Mouse (Mus musculus) kidney, adult 2 months (tissue): ENCODE data around the gene Map2k6. TPM values are rescaled to one million over a fixed set of nuclear protein-coding genes. Genes with fewer than 3 reads are reported as not detected.

Source experiments
- DNase-seq: peaks from one replicate; pipeline ENCODE4 v3.0.0; 2021
- H3K27ac ChIP-seq: fragments of 200-500 bp; 2 replicates; pipeline ENCODE4 v1.5.1; 2012; ENCODE audit warnings: low read depth, low read length, control low read depth, inconsistent platforms; ENCODE audit not compliant: insufficient read depth
- H3K27me3 ChIP-seq: fragments of 200-500 bp; replicated peaks from 2 replicates; pipeline ENCODE4 v1.6.1; 2012; ENCODE audit warnings: mild to moderate bottlenecking, moderate library complexity, low read length, inconsistent platforms; ENCODE audit not compliant: control insufficient read depth, insufficient read depth
- H3K36me3 ChIP-seq: fragments of 200-500 bp; 2 replicates; pipeline ENCODE4 v1.6.1; 2012; ENCODE audit warnings: mild to moderate bottlenecking, moderate library complexity, low read length, inconsistent platforms; ENCODE audit not compliant: control insufficient read depth, insufficient read depth
- H3K4me1 ChIP-seq: fragments of 200-500 bp; 2 replicates; pipeline ENCODE4 v1.6.1; 2011; ENCODE audit warnings: low read length; ENCODE audit not compliant: control insufficient read depth, insufficient read depth
- H3K4me3 ChIP-seq: fragments of 200-500 bp; 2 replicates; pipeline ENCODE4 v1.5.1; 2011; ENCODE audit warnings: mild to moderate bottlenecking, low read depth, low read length, control low read depth; ENCODE audit not compliant: insufficient read depth
- CTCF ChIP-seq: fragments of 200-500 bp; conservative IDR thresholded peaks from 2 replicates; pipeline ENCODE4 v1.5.1; 2011; ENCODE audit warnings: low read depth, mild to moderate bottlenecking, control low read depth, low read length, moderate library complexity, mixed read lengths; ENCODE audit not compliant: insufficient read depth, insufficient read length
- POLR2A ChIP-seq: fragments of 200-500 bp; IDR thresholded peaks from one replicate; pipeline ENCODE4 v1.6.1; 2011; ENCODE audit warnings: low read depth, low read length, control low read depth
- WGBS: fragments of 180-500 bp; shearing (Covaris S2); methylation state at CpG from one replicate; pipeline ENCODE4 v1.1.7; 2018; 5-methylcytosine and 5-hydroxymethylcytosine counted together
- polyA plus RNA-seq: library from polyadenylated mRNA; depleted of rRNA; stranded (reverse); fragments of >200 nt; gene quantifications from 2 replicates; pipeline ENCODE4 v1.2.3, GENCODE M21; 2012

Map2k6 gene
- polyA plus RNA-seq, 1 experiment: 6.6 TPM

GRCm38 (mm10) chr11:110502937-110503670, 104.2 kb downstream of the Map2k6 start:
- no peak for DNase-seq
- peaks cover 3% of the 10 kb centered on the region; the same call in 1 of the 2 replicates for H3K4me1 ChIP-seq
- H3K4me3 ChIP-seq: no peak overlapping the region
- H3K36me3 ChIP-seq: peaks cover 8% of the 10 kb centered on the region
- TF ChIP-seq POLR2A: no peak
- TF ChIP-seq CTCF: no peak
- H3K27me3 ChIP-seq: no peaks in the 10 kb centered on the region
- WGBS: 93% methylated on average over 11 of the region's 11 CpGs
- H3K27ac ChIP-seq: no peak overlapping the region

- Histone ChIP-seq H3K27me3 (no peaks in the 10 kb centered on the region), H3K27ac (no peak overlapping the region), H3K4me1 (no peaks in the 10 kb centered on the region), H3K4me3 (no peak overlapping the region), H3K36me3 (peaks cover 17% of the 10 kb centered on the region)
- no peak for DNase-seq
- 92% methylated on average over 7 of the region's 7 CpGs for WGBS
- TF ChIP-seq POLR2A: no peak
- TF ChIP-seq CTCF: no peak
These were observed 112.5 kb downstream of the Map2k6 start for GRCm38 (mm10) chr11:110511466-110511865.

GRCm38 (mm10) chr11:110518648-110519047, 119.7 kb downstream of the Map2k6 start:
- no peak for TF ChIP-seq POLR2A
- Histone ChIP-seq H3K27me3 (no peaks in the 10 kb centered on the region), H3K27ac (no peak overlapping the region), H3K36me3 (peaks cover 4% of the 10 kb centered on the region), H3K4me1 (no peaks in the 10 kb centered on the region), H3K4me3 (no peak overlapping the region)
- WGBS: 100% methylated on average over 1 of the region's 1 CpGs
- no peak for DNase-seq

GRCm38 (mm10) chr11:110522906-110523305, 124.0 kb downstream of the Map2k6 start:
- 96% methylated on average over 2 of the region's 2 CpGs for WGBS
- H3K4me1 ChIP-seq: no peaks in the 10 kb centered on the region
- DNase-seq: no peak
- TF ChIP-seq POLR2A: no peak
- no peak for TF ChIP-seq CTCF
- no peak overlapping the region for H3K4me3 ChIP-seq
- H3K36me3 ChIP-seq: no peaks in the 10 kb centered on the region; the same call in none of the 2 replicates
- H3K27me3 ChIP-seq: no peaks in the 10 kb centered on the region
- H3K27ac ChIP-seq: no peak overlapping the region

GRCm38 (mm10) chr11:110526156-110526555, 127.2 kb downstream of the Map2k6 start:
- 93% methylated on average over 4 of the region's 4 CpGs for WGBS

GRCm38 (mm10) chr11:110531087-110531486, 132.2 kb downstream of the Map2k6 start:
- Histone ChIP-seq H3K4me3 (no peak overlapping the region), H3K27ac (no peak overlapping the region), H3K27me3 (no peaks in the 10 kb centered on the region), H3K4me1 (no peaks in the 10 kb centered on the region), H3K36me3 (no peaks in the 10 kb centered on the region)
- TF ChIP-seq CTCF: no peak
- no peak for TF ChIP-seq POLR2A
- 74% methylated on average over 7 of the region's 7 CpGs for WGBS
- DNase-seq: no peak

More at GRCm38 (mm10) chr11:110526156-110526555, 127.2 kb downstream of the Map2k6 start:
- Histone ChIP-seq H3K4me1 (no peaks in the 10 kb centered on the region), H3K36me3 (no peaks in the 10 kb centered on the region), H3K27me3 (no peaks in the 10 kb centered on the region), H3K4me3 (no peak overlapping the region), H3K27ac (no peak overlapping the region)
- DNase-seq: no peak
- TF ChIP-seq CTCF (no peak), POLR2A (no peak)

GRCm38 (mm10) chr11:110534856-110535255, 135.9 kb downstream of the Map2k6 start:
- 68% methylated on average over 4 of the region's 4 CpGs for WGBS
- Histone ChIP-seq H3K4me3 (no peak overlapping the region), H3K4me1 (no peaks in the 10 kb centered on the region; the same call in 1 of the 2 replicates), H3K36me3 (no peaks in the 10 kb centered on the region), H3K27ac (no peak overlapping the region), H3K27me3 (no peaks in the 10 kb centered on the region)
- TF ChIP-seq CTCF: no peak
- no peak for TF ChIP-seq POLR2A
- DNase-seq: no peak
